Mouse (Mus musculus) lung, postnatal 0 days (tissue): Measurements from ENCODE around the gene Prep.

Experiments used
- CTCF ChIP-seq: IDR thresholded peaks from 2 replicates; pipeline ENCODE4 v1.5.1; 2016; ENCODE audit warnings: antibody characterized with exemption, mild to moderate bottlenecking
- EP300 ChIP-seq: IDR thresholded peaks from 2 replicates; pipeline ENCODE4 v1.6.1; 2016; ENCODE audit warnings: antibody characterized with exemption, mild to moderate bottlenecking, control low read depth

DNA sequence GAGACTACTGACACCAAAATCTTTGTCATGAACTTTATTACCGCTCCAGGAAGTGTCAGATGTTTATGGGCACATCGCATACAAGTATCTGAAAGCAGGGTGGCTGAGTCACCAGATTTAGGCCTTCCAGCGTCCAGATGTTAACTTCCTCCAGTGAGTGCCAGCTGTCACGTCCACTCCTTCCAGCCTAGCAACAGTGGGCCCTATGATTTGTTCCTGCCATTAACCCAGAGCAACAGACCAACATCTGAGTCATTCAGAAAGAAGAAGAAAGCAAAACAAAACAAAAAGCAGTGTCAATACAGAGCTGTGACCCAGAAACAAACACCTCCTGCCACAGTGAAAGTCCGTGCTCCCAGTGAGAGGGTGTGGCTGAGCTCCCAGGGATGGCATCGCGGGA is 47.6 kb upstream of the Prep start:
- TF ChIP-seq EP300 (no peak), CTCF (no peak)
